Mouse (Mus musculus): ENCODE data around the gene Dnhd1.
"Not testable (repeated sequence)": the region's sequence is repeated elsewhere in the genome, so short reads cannot be mapped to it uniquely, and the experiment has no call there.

The Dnhd1 gene

GRCm38 (mm10) chr7:105708733-105709132, 58.1 kb downstream of the Dnhd1 start:
- Histone ChIP-seq H3K36me3 (ENCODE audit: control insufficient read depth, insufficient read depth, low read length, poor library complexity, severe bottlenecking) (no peaks in the 10 kb centered on the region), H3K27me3 (ENCODE audit: control insufficient read depth, insufficient read depth, low read length, poor library complexity, severe bottlenecking) (no peaks in the 10 kb centered on the region)
- DNase-seq (ENCODE audit: low read depth, low spot score): no peak

- no peak for DNase-seq (ENCODE audit: low read depth, low spot score)
- H3K27me3 ChIP-seq (ENCODE audit: control insufficient read depth, insufficient read depth, low read length, poor library complexity, severe bottlenecking): no peaks in the 10 kb centered on the region
- no peaks in the 10 kb centered on the region for H3K36me3 ChIP-seq (ENCODE audit: control insufficient read depth, insufficient read depth, low read length, poor library complexity, severe bottlenecking)
These were observed 64.7 kb downstream of the Dnhd1 start for GRCm38 (mm10) chr7:105715366-105715765.

GRCm38 (mm10) chr7:105721916-105722315, 71.3 kb downstream of the Dnhd1 start:
- no peaks in the 10 kb centered on the region for H3K36me3 ChIP-seq (ENCODE audit: control insufficient read depth, insufficient read depth, low read length, poor library complexity, severe bottlenecking)
- DNase-seq (ENCODE audit: low read depth, low spot score): no peak
- no peaks in the 10 kb centered on the region for H3K27me3 ChIP-seq (ENCODE audit: control insufficient read depth, insufficient read depth, low read length, poor library complexity, severe bottlenecking)

- peak; percentile 80 for DNase-seq (ENCODE audit: low read depth, low spot score)
- peaks cover 1% of the 10 kb centered on the region; the same call in 1 of the 2 replicates for H3K36me3 ChIP-seq (ENCODE audit: control insufficient read depth, insufficient read depth, low read length, poor library complexity, severe bottlenecking)
- no peaks in the 10 kb centered on the region for H3K27me3 ChIP-seq (ENCODE audit: control insufficient read depth, insufficient read depth, low read length, poor library complexity, severe bottlenecking)
These were observed 75.7 kb downstream of the Dnhd1 start for GRCm38 (mm10) chr7:105726144-105726979.

DNA sequence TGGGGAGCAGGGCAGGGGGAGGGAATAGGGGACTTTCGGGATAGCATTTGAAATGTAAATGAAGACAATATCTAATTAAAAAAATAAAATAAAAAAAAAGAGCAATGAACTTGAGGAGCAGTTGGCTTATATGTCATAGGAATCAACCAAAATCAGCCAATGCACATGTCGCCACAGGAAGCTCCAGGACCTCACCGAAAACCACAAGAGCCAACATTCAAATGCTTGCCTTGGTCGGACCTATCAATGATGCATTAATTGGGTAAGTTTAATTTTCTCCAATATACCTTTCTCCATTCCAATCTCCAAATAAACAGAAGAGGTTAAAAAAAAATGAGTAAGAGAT, 76.3 kb downstream of the Dnhd1 start:
- no peaks in the 10 kb centered on the region for H3K27me3 ChIP-seq (ENCODE audit: control insufficient read depth, insufficient read depth, low read length, poor library complexity, severe bottlenecking)
- H3K36me3 ChIP-seq (ENCODE audit: control insufficient read depth, insufficient read depth, low read length, poor library complexity, severe bottlenecking): peaks cover 1% of the 10 kb centered on the region
- DNase-seq (ENCODE audit: low read depth, low spot score): no peak

DNA sequence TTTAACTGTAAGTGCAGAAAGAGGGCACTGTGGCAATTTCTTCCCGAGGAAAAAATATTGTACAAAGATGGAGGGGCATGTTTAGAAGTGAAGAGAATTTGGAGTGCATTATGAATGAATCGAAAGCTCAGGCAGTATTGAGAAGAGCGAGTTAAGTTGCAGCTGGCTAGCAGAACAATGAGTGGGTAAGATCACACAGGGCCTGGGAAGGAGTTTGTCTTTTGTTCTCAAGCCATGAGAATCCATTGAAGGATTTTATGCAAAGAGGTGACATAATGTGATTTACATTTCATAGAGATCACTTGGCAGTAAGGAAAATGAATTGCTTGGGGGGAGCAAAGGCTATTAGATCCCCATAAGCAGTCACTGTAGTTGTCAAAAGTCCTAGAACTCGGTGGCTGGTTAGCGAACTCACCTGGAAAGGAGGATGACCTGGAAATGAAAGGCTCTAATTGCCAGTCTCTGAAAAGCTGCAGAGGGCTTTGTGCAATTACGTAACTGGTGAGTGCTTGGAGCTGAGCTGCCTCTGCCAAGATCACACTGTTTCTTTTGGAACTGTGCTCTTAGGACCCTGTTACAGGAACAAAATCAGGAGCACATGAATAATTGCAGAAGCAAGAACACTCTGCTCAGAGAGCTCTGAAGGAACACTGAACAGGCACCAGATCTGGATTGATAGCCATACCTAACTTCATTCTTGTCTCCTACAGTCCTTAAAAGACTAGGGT, 78.2 kb downstream of the Dnhd1 start:
- Histone ChIP-seq H3K27me3 (ENCODE audit: control insufficient read depth, insufficient read depth, low read length, poor library complexity, severe bottlenecking) (no peaks in the 10 kb centered on the region), H3K36me3 (ENCODE audit: control insufficient read depth, insufficient read depth, low read length, poor library complexity, severe bottlenecking) (peaks cover 2% of the 10 kb centered on the region)
- no peak for DNase-seq (ENCODE audit: low read depth, low spot score)

DNA sequence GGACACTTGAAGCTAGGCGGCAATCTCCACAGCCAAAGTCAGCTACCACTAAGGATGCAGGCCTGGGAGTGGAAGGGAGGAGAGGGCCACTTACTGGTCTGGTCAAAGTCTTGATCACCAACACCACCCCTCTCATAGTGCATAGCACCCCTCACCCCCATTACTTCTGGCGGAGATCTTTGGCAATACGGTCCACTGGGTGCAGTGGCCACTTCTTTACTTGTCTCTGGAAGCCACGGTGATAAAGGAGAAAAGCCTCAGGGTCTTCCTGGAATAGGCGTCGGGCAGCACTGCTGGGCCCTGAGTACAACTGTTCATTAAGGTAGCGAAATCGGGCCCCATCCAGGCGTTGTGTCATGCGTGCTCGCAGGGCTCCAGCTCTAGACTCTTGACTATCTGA, 83.2 kb downstream of the Dnhd1 start:
- peaks cover 5% of the 10 kb centered on the region for H3K36me3 ChIP-seq (ENCODE audit: control insufficient read depth, insufficient read depth, low read length, poor library complexity, severe bottlenecking)
- no peaks in the 10 kb centered on the region for H3K27me3 ChIP-seq (ENCODE audit: control insufficient read depth, insufficient read depth, low read length, poor library complexity, severe bottlenecking)
- no peak for DNase-seq (ENCODE audit: low read depth, low spot score)

- peaks cover 5% of the 10 kb centered on the region for H3K36me3 ChIP-seq (ENCODE audit: control insufficient read depth, insufficient read depth, low read length, poor library complexity, severe bottlenecking)
- H3K27me3 ChIP-seq (ENCODE audit: control insufficient read depth, insufficient read depth, low read length, poor library complexity, severe bottlenecking): no peaks in the 10 kb centered on the region
These were observed 84.2 kb downstream of the Dnhd1 start for GRCm38 (mm10) chr7:105734826-105735225.

DNA sequence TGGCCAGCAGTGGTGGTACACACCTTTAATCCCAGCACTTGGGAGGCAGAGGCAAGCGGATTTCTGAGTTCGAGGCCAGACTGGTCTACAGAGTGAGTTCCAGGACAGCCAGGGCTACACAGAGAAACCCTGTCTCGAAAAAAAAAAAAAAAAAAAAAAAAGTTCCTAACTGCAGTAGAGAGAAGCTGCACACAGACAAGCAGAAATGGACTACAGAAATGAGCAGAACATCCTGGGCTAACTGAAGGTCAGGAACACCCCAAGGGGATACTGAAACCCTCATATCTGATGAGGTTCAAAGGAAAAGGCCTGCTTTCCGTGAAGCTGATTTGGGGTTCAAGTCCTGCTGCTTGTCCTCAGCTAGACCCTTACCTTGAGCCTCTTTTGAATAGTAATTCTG, 84.8 kb downstream of the Dnhd1 start:
- peak; percentile 12 for DNase-seq (ENCODE audit: low read depth, low spot score)
- not testable (repeated sequence) for H3K27me3 ChIP-seq (ENCODE audit: control insufficient read depth, insufficient read depth, low read length, poor library complexity, severe bottlenecking); H3K36me3 ChIP-seq (ENCODE audit: control insufficient read depth, insufficient read depth, low read length, poor library complexity, severe bottlenecking)

More at GRCm38 (mm10) chr7:105734826-105735225, 84.2 kb downstream of the Dnhd1 start:
- DNase-seq (ENCODE audit: low read depth, low spot score): no peak

DNA sequence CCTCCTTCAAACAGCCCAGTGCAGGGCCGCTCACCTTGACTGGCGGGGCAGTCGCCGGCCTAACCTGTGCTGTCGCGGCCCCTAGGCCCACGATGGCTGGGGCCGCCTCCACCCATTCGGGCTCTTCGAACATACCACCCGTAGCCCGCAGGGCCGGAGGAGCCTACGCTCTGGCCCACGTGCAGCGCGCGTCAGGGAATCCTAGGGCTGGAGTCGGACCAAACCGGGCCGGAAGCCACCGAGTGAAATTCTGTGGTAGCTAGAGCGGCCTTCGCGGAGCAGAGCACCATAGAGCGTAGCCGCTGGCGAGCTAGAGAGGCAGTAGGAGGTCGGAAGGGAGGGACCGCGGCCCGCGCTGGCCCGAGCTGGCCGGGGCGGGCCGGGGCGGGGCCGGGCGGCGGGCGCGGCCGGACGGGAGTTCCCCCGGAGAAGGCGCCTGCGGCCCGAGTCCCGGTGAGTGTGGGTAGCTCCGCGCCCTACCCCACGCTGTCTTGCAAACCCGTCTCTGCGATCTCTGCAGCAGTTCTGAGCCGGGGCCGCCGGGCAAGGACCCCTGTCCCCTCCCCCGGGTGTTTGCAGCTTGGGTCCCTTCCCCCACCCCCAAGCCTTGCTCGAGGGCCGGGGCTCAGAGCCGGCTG, 85.8 kb downstream of the Dnhd1 start, which contains the start of gene Ilk:
Ilk (plus strand) TSS at position 329 of the 638 bp plus-strand sequence.
- DNase-seq (ENCODE audit: low read depth, low spot score): peak; percentile 94
- Histone ChIP-seq H3K36me3 (ENCODE audit: control insufficient read depth, insufficient read depth, low read length, poor library complexity, severe bottlenecking) (peaks cover 6% of the 10 kb centered on the region), H3K27me3 (ENCODE audit: control insufficient read depth, insufficient read depth, low read length, poor library complexity, severe bottlenecking) (no peaks in the 10 kb centered on the region)

DNA sequence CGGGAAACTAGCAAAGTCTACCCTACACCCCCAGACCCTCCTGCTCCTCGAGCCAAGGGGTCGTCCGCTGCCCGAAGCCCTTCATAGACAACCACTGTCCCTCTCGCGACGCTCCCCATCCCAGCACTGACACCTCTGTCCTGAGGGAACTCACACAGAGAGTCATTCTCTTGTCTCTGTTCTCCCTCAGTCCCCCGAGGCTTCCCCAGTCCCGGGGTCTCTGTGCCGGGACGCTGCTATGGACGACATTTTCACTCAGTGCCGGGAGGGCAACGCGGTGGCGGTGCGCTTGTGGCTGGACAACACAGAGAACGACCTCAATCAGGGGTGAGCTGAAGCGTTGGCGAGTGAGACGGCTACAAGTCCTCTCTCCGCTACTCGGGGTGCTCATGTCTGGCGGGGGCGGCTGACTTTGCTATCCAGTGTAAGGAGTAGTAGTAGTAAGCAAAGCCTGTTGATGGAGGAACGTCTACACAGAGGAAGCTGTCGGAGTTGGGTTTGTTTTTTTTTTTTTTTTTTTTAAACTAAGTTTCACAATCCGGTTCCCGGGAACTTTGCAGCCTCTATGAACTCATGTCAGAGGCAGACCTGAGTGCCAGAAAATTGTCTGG, 86.4 kb downstream of the Dnhd1 start, which contains the start of gene Rrp8:
Rrp8 (minus strand) TSS at position 475 of the 611 bp plus-strand sequence.
- H3K27me3 ChIP-seq (ENCODE audit: control insufficient read depth, insufficient read depth, low read length, poor library complexity, severe bottlenecking): no peaks in the 10 kb centered on the region
- peaks cover 6% of the 10 kb centered on the region for H3K36me3 ChIP-seq (ENCODE audit: control insufficient read depth, insufficient read depth, low read length, poor library complexity, severe bottlenecking)
- DNase-seq (ENCODE audit: low read depth, low spot score): peak; percentile 33

- no peaks in the 10 kb centered on the region for H3K27me3 ChIP-seq (ENCODE audit: control insufficient read depth, insufficient read depth, low read length, poor library complexity, severe bottlenecking)
- no peak for DNase-seq (ENCODE audit: low read depth, low spot score)
- peaks cover 6% of the 10 kb centered on the region for H3K36me3 ChIP-seq (ENCODE audit: control insufficient read depth, insufficient read depth, low read length, poor library complexity, severe bottlenecking)
These were observed 87.0 kb downstream of the Dnhd1 start for GRCm38 (mm10) chr7:105737648-105738047.

DNA sequence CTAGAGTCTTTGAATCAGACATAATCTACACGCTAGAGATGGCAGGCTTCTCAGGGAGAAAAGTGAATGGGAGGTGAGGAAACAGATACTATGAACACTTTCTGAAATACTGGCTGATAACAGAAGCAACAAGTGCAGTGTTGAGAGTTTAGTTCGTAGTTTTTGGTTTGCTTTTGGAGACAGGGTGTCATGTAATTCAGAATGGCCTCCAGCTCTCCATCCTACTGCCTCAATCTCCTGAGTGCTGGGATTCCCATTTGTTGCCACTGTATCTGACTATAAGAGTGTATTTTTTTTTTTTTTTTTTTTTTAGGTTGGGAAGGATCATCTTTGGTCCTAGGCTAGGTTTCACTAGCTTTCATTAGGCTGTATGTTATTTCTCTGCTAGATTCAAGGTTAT, 87.7 kb downstream of the Dnhd1 start:
- H3K36me3 ChIP-seq (ENCODE audit: control insufficient read depth, insufficient read depth, low read length, poor library complexity, severe bottlenecking): peaks cover 6% of the 10 kb centered on the region
- H3K27me3 ChIP-seq (ENCODE audit: control insufficient read depth, insufficient read depth, low read length, poor library complexity, severe bottlenecking): no peaks in the 10 kb centered on the region
- no peak for DNase-seq (ENCODE audit: low read depth, low spot score)

GRCm38 (mm10) chr7:105738948-105739347, 88.3 kb downstream of the Dnhd1 start:
- peaks cover 4% of the 10 kb centered on the region for H3K36me3 ChIP-seq (ENCODE audit: control insufficient read depth, insufficient read depth, low read length, poor library complexity, severe bottlenecking)

More at GRCm38 (mm10) chr7:105738948-105739347, 88.3 kb downstream of the Dnhd1 start:
- DNase-seq (ENCODE audit: low read depth, low spot score): no peak
- no peaks in the 10 kb centered on the region for H3K27me3 ChIP-seq (ENCODE audit: control insufficient read depth, insufficient read depth, low read length, poor library complexity, severe bottlenecking)
